Mouse (Mus musculus): ENCODE measurements at regions not wholly inside any gene's neighbourhood (a gene's known extent, or its start where the extent isn't known, plus 50 kb on each side); places are given as distances from the start of the nearest gene placed in this dataset.

DNA sequence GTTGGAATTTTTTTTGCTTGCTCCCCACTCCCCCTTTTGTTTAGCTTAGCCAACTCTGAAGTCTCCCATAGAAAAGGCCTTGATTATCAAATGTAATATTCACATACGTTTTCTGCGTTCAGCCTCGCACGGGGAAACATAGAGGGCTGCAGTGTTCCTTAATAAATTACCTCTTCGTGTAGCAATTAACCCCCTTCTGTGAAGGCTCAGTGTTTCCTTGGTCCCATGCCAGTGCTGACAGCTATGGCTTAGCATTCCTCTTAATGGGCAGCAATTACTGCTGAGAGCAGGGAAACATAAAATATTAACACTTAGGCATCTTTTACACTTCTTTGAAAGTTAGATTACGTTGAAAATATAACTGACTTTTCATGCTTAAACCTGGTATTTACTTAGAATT, 282.9 kb downstream of the Lyplal1 start:
- no peaks in the 10 kb centered on the region for H3K4me1 ChIP-seq (ENCODE audit: control insufficient read depth, insufficient read depth, low read length)
- H3K4me3 ChIP-seq (ENCODE audit: control insufficient read depth, low read depth, low read length), result no peak overlapping the region
- no peak overlapping the region for H3K27ac ChIP-seq (ENCODE audit: control insufficient read depth, insufficient read depth, low read depth, low read length)
- no peaks in the 10 kb centered on the region for H3K27me3 ChIP-seq (ENCODE audit: control insufficient read depth, insufficient read depth, low read length)
- no peaks in the 10 kb centered on the region for H3K36me3 ChIP-seq (ENCODE audit: control insufficient read depth, insufficient read depth, low read length)
- TF ChIP-seq CTCF (IDR thresholded peaks at IDR 0.05; ENCODE audit: control insufficient read depth, insufficient read depth, insufficient replicate concordance, low read depth, low read length), result no peak
- no peak for TF ChIP-seq POLR2A (IDR thresholded peaks at IDR 0.05; ENCODE audit: control insufficient read depth, low read depth, low read length)

DNA sequence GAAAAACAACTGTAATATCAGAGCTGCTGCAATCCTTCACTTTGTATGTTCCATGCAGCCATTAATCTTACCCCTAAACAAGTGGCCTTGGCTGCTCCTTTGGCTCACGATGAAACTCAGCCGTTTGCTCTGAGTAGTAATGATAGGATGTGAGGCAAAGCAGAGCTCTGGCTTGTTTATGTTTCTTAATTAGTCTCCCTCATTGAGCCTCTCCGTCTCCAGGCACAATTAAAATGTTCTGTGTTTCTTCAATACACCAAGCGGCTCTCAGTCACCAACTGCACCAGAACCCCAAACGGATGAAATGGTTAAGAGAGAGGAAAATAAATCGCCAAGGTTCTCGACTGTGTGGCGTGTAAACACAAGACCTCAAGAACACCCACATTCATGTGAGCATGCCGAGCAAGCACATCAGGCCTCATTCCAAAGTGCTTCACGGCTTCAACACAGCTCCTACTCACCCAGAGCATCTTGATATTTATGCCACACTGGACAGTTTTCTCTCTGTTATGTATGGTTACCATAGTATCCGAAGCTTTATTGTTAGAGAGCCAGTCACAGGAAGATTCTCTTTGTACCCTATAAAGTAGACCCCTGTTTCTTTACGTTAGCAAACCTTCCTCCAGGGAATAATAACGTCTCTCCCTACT, 280.4 kb downstream of the Lyplal1 start:
- H3K27ac ChIP-seq (ENCODE audit: control insufficient read depth, insufficient read depth, low read depth, low read length), result no peak overlapping the region
- H3K27me3 ChIP-seq (ENCODE audit: control insufficient read depth, insufficient read depth, low read length), result no peaks in the 10 kb centered on the region

DNA sequence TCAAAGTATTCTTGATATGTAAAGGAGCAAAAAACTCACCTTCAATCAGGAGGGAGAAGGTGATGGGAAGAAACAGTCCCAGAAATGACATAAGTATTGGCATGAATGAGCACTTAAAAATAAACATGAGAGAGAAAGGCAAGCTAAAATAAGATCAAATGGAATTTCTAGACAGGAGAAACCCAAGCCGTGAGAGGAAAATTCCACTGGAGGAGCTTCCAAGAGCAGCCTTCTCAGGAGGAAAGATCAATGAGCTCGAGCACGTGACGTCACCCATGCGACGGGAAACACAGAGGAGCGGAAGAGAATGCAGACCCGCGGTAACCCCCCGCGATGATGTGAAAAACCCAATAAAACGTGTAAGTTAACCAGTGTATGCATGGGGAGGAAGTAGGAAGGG, 274.6 kb downstream of the Lyplal1 start:
- Histone ChIP-seq H3K27me3 (ENCODE audit: control insufficient read depth, insufficient read depth, low read length) (no peaks in the 10 kb centered on the region), H3K4me1 (ENCODE audit: control insufficient read depth, insufficient read depth, low read length) (peaks cover 2% of the 10 kb centered on the region), H3K27ac (ENCODE audit: control insufficient read depth, insufficient read depth, low read depth, low read length) (no peak overlapping the region), H3K4me3 (ENCODE audit: control insufficient read depth, low read depth, low read length) (peak overlapping the region; percentile 81), H3K36me3 (ENCODE audit: control insufficient read depth, insufficient read depth, low read length) (no peaks in the 10 kb centered on the region)
- TF ChIP-seq CTCF (IDR thresholded peaks at IDR 0.05; ENCODE audit: control insufficient read depth, insufficient read depth, insufficient replicate concordance, low read depth, low read length), result no peak
- no peak for TF ChIP-seq POLR2A (IDR thresholded peaks at IDR 0.05; ENCODE audit: control insufficient read depth, low read depth, low read length)

More for the DNA sequence above, 280.4 kb downstream of the Lyplal1 start:
- Histone ChIP-seq H3K36me3 (ENCODE audit: control insufficient read depth, insufficient read depth, low read length) (no peaks in the 10 kb centered on the region), H3K4me1 (ENCODE audit: control insufficient read depth, insufficient read depth, low read length) (no peaks in the 10 kb centered on the region), H3K4me3 (ENCODE audit: control insufficient read depth, low read depth, low read length) (no peak overlapping the region)
- TF ChIP-seq CTCF (IDR thresholded peaks at IDR 0.05; ENCODE audit: control insufficient read depth, insufficient read depth, insufficient replicate concordance, low read depth, low read length), result no peak
- no peak for TF ChIP-seq POLR2A (IDR thresholded peaks at IDR 0.05; ENCODE audit: control insufficient read depth, low read depth, low read length)

DNA sequence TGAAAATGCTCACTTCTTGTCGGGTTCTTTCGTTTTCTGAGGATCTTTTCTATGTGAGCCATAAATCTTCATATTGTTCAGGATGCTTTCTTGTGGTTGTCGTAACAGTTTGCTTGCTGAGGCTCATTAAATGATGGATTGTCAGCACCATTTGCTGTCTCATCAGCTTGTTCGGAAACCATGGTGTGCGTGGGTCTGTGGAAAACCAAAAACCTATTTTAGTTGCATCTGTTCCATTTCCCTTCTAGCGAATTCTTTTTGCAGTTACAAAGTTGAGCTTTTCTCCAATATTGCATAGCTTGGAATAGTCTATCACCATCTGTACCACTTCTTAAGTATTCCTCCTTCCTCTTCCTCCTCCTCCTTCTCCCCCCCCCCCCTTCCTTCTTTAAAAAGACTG, 269.9 kb downstream of the Lyplal1 start:
- peaks cover under 1% of the 10 kb centered on the region for H3K4me1 ChIP-seq (ENCODE audit: control insufficient read depth, insufficient read depth, low read length)
- no peak overlapping the region for H3K4me3 ChIP-seq (ENCODE audit: control insufficient read depth, low read depth, low read length)
- H3K27ac ChIP-seq (ENCODE audit: control insufficient read depth, insufficient read depth, low read depth, low read length), result no peak overlapping the region
- TF ChIP-seq CTCF (IDR thresholded peaks at IDR 0.05; ENCODE audit: control insufficient read depth, insufficient read depth, insufficient replicate concordance, low read depth, low read length) (no peak), POLR2A (IDR thresholded peaks at IDR 0.05; ENCODE audit: control insufficient read depth, low read depth, low read length) (no peak)
- H3K27me3 ChIP-seq (ENCODE audit: control insufficient read depth, insufficient read depth, low read length), result no peaks in the 10 kb centered on the region
- no peaks in the 10 kb centered on the region for H3K36me3 ChIP-seq (ENCODE audit: control insufficient read depth, insufficient read depth, low read length)

- H3K4me1 ChIP-seq (ENCODE audit: control insufficient read depth, insufficient read depth, low read length), result no peaks in the 10 kb centered on the region
- H3K4me3 ChIP-seq (ENCODE audit: control insufficient read depth, low read depth, low read length), result no peak overlapping the region
- no peaks in the 10 kb centered on the region for H3K27me3 ChIP-seq (ENCODE audit: control insufficient read depth, insufficient read depth, low read length)
- no peak for TF ChIP-seq CTCF (IDR thresholded peaks at IDR 0.05; ENCODE audit: control insufficient read depth, insufficient read depth, insufficient replicate concordance, low read depth, low read length)
- no peak for TF ChIP-seq POLR2A (IDR thresholded peaks at IDR 0.05; ENCODE audit: control insufficient read depth, low read depth, low read length)
- H3K27ac ChIP-seq (ENCODE audit: control insufficient read depth, insufficient read depth, low read depth, low read length), result no peak overlapping the region
- no peaks in the 10 kb centered on the region for H3K36me3 ChIP-seq (ENCODE audit: control insufficient read depth, insufficient read depth, low read length)
These were observed 266.5 kb downstream of the Lyplal1 start for GRCm38 (mm10) chr1:185850590-185850989.

DNA sequence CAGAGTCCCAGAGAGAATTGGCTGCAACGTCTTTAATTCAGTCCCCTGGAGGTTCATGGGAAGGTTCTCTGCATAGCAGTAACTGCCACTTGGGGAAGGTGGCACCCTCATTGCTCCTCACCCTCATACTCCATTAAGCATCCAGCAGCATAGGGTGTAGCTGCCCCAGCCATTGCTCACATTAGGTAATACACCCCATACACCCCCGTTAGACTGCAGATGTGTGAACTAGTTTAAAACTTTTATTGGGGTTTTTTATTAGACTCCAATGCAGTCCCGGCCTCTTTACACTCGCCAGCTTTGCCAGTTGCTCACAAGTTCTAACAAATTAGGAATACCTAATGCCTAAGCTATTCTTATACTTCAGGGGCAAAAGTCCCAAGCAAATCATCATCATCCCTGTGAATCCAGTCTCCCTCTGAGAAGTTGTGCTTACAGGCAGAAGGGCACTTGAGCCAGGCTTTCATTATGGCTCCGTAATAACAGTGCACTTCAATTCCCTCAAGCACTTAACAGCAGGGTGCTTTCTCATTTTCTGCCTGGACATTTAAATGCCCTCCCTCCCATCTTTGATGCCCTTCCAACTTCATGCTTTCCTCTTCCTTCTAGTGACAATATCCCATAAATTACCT, 265.7 kb downstream of the Lyplal1 start:
- TF ChIP-seq CTCF (IDR thresholded peaks at IDR 0.05; ENCODE audit: control insufficient read depth, insufficient read depth, insufficient replicate concordance, low read depth, low read length) (no peak), POLR2A (IDR thresholded peaks at IDR 0.05; ENCODE audit: control insufficient read depth, low read depth, low read length) (no peak)
- H3K36me3 ChIP-seq (ENCODE audit: control insufficient read depth, insufficient read depth, low read length), result no peaks in the 10 kb centered on the region
- no peak overlapping the region for H3K4me3 ChIP-seq (ENCODE audit: control insufficient read depth, low read depth, low read length)
- H3K27me3 ChIP-seq (ENCODE audit: control insufficient read depth, insufficient read depth, low read length), result no peaks in the 10 kb centered on the region
- no peaks in the 10 kb centered on the region for H3K4me1 ChIP-seq (ENCODE audit: control insufficient read depth, insufficient read depth, low read length)
- H3K27ac ChIP-seq (ENCODE audit: control insufficient read depth, insufficient read depth, low read depth, low read length), result no peak overlapping the region

GRCm38 (mm10) chr1:185861692-185862091, 255.4 kb downstream of the Lyplal1 start:
- no peak overlapping the region for H3K4me3 ChIP-seq (ENCODE audit: control insufficient read depth, low read depth, low read length)
- TF ChIP-seq POLR2A (IDR thresholded peaks at IDR 0.05; ENCODE audit: control insufficient read depth, low read depth, low read length), result no peak
- TF ChIP-seq CTCF (IDR thresholded peaks at IDR 0.05; ENCODE audit: control insufficient read depth, insufficient read depth, insufficient replicate concordance, low read depth, low read length), result no peak

More at GRCm38 (mm10) chr1:185861692-185862091, 255.4 kb downstream of the Lyplal1 start:
- no peaks in the 10 kb centered on the region for H3K27me3 ChIP-seq (ENCODE audit: control insufficient read depth, insufficient read depth, low read length)
- no peaks in the 10 kb centered on the region for H3K36me3 ChIP-seq (ENCODE audit: control insufficient read depth, insufficient read depth, low read length)
- H3K27ac ChIP-seq (ENCODE audit: control insufficient read depth, insufficient read depth, low read depth, low read length), result no peak overlapping the region
- peaks cover 2% of the 10 kb centered on the region for H3K4me1 ChIP-seq (ENCODE audit: control insufficient read depth, insufficient read depth, low read length)

Data from testis, adult 2 months (tissue).